Mouse (Mus musculus): ENCODE results near the gene Hormad2.

Gene Hormad2

DNA sequence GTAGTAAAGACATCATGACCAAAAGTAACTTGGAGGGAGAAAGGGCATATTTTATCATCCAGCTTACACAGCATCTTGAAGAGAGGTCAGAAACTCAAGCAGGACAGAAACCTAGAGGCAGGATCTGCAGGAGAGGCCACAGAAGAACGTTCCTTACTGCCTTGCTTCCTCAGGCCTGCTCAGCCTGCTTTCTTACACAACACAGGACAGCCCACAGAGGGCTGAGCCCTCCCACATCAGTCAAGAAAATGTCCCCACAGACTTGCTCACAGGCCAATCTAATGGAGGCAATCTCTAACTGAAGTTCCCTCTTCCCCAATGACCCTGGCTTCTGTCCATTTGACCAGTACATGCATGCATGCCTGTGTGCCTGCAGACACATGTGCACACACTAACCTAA is 1.4 kb upstream of the Hormad2 start:
- no peak for DNase-seq

DNA sequence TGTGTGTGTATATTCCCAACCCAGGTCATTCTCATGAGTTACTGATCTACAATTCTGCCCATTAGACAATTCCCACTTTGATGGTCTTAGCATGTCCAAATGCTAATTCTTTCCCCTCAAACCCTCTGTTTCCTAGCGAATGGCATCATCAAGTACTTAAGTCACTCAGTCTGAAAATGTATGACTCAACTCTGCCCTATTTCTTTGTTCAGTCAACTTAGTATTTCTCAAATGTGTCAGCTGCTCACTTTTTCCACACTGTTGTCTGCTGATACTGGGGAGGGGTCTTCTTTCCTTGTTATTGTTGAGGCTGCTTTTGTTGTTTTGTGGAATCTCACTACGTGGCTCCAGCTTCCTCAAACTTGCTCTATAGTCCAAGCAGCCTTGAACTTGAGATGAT is 2.7 kb downstream of the Hormad2 start:
- DNase-seq = no peak

- no peak for DNase-seq
Measured at GRCm38 (mm10) chr11:4437318-4437717, 3.6 kb downstream of the Hormad2 start.

- DNase-seq = no peak
Measured at GRCm38 (mm10) chr11:4436631-4437030, 4.3 kb downstream of the Hormad2 start.

GRCm38 (mm10) chr11:4434461-4434860 is 6.4 kb downstream of the Hormad2 start:
- no peak for DNase-seq

DNA sequence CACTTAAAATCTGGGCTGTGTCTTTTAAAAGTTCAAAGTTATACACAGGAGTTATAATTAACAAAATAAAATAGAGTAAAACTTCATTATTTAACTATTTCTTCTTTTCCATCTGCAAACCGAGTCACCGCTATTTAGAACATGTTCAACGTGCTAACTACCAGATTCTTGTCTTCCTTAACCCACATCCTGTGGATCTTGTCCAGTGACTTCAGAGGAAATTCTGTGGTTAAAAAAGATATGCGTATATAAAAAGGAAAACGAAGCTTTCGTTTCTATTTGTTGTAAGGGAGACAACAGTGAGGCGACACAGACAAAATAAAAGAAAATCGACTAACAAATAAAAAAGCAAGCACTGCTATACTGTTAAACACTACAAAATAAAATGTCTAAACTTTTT is 17.1 kb downstream of the Hormad2 start:
- no peak for DNase-seq

DNA sequence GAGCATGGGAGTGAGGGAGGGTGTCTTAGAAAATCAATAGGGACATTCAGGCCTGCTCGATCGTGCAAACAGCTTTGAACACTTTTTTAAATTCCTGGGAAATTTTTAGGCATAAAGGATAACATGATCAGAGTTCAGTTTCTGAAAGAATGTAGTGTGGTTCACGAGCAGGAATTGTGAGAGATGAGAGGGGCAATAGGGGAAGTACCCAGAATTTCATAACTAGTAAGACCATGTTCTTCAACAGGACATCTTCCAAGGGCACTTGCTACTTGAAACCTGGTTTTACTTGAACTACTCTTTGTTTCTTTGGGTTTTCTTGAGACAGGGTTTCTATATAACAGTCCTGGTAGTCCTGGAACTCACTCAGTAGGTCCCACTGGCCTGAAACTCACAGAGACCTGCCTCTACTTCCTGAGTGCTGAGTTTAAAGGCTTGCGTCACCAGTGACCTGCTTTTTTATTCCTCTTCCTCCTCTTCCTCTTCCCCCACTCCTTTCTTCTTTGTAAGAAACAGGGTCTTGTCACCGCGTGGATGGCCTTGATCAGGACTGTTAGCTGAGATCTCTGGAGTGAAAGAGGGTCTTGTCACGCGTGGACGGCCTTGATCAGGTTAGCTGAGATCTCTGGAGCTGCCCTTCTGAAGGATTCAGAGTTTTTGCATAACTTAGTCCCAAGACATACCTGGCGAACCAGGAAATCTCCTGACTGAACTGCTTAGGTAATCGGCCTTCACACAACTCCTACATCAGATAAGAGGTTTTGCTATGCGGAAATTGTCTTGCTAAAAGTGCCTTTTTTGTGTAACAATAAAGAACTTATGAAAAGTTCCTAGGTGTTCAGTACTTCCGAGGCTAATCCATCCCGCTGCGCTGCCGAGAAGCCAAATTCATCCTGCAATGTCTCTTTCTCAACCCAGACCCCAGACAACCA is 18.1 kb downstream of the Hormad2 start:
- DNase-seq = no peak

DNA sequence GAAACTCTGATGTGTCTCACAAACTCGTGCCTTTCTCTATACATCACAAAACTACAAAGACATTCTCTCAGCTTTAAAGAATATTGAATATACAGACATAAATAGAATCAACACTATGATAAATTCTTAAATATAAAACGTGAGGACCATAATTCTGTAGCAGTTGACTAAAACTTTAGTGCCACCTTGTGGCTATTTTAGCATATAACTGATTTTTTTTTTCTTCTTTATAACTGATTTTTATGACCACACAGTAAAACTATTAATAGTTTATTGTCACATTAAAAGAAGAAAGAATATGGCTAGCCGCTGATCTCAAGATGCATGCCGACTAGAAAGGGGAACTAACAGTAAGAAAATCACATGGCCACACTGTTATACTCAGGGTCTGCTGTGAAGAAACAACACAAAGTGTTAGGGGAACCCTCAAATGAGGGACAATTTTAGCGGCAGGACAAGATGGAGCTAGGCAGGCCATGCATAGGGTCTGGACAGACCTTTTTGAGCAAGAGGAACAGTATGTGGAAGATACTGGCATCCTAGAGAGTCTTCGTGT is 18.9 kb downstream of the Hormad2 start:
- no peak for DNase-seq

DNA sequence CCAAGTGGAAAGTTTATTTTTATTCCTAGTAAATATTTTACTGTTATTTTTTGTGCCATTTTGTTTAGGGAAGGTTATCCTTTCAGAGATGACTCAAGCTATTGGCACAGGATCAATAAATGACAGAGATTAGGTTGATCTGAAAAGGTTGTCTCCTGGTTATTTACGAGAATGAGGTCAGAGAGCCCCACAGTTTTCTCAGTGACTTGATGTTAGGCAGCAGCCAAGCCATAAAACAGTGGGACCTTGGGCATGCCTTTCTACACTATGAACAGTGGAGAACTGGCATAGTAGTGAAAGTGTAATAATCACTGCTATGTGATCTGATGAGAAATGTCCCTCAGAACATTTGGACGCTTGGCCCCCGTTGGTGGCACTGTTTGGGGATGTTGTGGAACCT is 22.9 kb downstream of the Hormad2 start:
- DNase-seq = no peak

DNA sequence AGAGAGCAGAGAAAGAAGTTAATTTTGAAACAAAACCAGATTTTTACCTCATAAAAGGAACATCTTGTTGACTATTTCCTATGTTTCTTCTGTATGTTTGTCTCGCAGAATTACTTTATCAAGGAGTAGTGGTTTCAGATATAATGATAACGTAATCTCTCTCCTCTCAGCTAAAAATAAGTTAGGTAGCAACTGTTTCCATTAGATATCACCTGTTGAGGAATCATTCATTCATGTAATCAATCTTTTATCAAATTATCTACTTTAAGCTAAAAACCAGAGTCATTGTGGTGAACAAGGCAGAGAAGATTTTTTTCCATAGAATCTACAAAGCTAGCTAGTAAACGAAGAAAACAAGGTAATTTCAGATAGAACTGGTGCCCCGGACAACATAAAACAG is 28.6 kb downstream of the Hormad2 start:
- no peak for DNase-seq

- DNase-seq = no peak
Measured at GRCm38 (mm10) chr11:4404277-4404676, 36.6 kb downstream of the Hormad2 start.

- no peak for DNase-seq
Measured at GRCm38 (mm10) chr11:4403381-4403780, 37.5 kb downstream of the Hormad2 start.

- DNase-seq = no peak
Measured at GRCm38 (mm10) chr11:4401251-4401650, 39.7 kb downstream of the Hormad2 start.

DNA sequence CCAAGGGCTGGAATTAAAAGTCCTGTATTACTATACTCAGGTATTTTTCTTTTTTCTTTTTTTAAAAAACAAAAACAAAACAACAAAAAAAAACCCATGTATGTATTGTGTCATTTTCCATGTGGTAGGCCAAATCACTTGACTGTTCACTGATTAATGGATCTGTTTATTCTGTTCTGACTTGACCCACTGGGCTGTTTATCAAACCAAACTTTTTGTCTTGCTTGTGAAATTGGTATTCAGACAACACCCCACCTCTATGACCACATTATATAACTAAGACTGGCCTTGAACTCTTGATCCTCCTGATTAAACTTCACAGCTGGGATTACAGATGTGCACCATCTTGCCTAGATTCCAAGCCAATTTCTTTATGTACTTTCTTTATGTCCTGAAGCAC is 46.7 kb downstream of the Hormad2 start:
- DNase-seq = no peak

DNA sequence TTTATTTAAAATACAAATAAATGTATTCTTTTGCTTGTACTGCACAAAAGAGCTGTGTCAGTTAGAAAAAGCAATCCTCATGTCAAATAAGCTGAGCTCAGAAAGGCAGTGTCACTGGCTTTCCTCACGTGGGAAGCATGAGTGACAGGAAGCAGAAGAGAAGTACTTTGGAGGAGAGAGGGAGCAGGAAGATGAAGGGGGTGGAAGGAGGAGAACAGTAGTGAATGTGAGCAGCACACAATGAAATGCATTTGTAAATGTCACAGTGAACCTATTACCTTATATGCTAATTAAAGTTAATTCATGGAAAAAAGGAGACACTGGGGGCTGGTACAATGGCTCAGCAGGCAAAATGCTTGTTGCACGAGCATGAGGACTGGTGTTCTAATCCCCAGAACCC is 52.9 kb downstream of the Hormad2 start:
- no peak for DNase-seq

GRCm38 (mm10) chr11:4382321-4382720 is 58.6 kb downstream of the Hormad2 start:
- DNase-seq = no peak

- no peak for DNase-seq
Measured at GRCm38 (mm10) chr11:4379857-4380256, 61.0 kb downstream of the Hormad2 start.

- no peak for DNase-seq
Measured at GRCm38 (mm10) chr11:4366389-4366788, 74.5 kb downstream of the Hormad2 start.

- no peak for DNase-seq
Measured at GRCm38 (mm10) chr11:4355430-4355829, 85.5 kb downstream of the Hormad2 start.

- no peak for DNase-seq
Measured at GRCm38 (mm10) chr11:4352637-4353036, 88.3 kb downstream of the Hormad2 start.

DNA sequence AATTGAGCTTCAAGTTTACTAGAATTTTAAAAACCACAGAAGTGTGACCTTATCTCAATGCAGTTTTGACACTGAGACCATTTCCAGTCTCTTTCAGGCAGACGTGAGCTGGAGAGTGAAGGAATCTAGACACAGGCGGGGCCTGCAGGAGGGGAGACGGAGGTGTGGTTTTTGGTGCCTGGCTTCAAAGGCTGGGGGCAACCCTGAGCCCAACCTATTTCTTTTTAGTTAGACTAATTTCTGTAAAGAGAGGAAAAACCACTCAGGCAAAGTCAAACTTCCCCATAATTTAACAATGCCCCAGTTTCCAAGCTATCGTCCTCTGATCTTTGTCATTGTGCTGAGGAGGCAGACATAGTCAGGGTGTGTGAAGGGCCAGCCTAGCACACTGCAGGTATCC is 97.0 kb downstream of the Hormad2 start:
- no peak for DNase-seq

GRCm38 (mm10) chr11:4342027-4342426 is 98.9 kb downstream of the Hormad2 start:
- DNase-seq = no peak

DNA sequence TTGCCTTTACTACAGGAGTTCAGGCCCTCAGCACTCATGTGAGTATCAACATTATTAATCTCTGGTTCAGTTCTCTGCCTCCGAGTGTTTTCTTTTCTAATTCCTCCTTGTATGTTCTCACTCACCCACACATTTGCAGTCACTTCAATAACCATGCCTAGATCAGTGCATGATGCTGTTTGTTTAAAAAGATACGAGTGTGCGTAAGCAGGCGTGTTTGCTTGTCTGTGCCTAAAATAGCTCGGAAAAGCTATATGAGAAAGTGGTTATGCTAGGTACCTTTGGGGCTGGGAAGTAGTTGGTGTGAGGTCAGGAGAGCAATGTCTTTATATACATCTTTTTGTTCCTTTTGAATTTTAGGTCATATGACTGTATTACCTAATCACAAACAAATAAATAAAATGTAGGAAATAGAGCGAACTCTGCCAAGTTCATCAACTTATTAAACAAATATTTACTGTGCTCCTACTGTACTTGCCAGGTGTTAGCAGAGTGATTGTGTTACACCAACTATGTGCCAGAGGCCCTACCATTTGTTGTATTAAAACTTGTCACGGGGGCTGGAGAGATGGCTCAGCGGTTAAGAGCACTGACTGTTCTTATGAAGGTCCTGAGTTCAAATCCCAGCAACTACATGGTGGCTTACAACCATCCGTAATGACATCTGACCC is 100.7 kb downstream of the Hormad2 start:
- no peak for DNase-seq

GRCm38 (mm10) chr11:4339275-4339674 is 101.6 kb downstream of the Hormad2 start:
- DNase-seq = no peak
